Mouse (Mus musculus) cerebellum, postnatal 36 days (tissue): ENCODE measurements around the gene Hoxb6.
A peak's percentile ranks its signal among the peaks of the same experiment; 100 is the strongest.

Experiments used
- DNase-seq, 2 experiments: peaks; one replicate each; pipeline ENCODE4 v3.0.0; 2021 to 2022; ENCODE audit warnings: mixed read lengths in 2 of 2

Gene Hoxb6

DNA sequence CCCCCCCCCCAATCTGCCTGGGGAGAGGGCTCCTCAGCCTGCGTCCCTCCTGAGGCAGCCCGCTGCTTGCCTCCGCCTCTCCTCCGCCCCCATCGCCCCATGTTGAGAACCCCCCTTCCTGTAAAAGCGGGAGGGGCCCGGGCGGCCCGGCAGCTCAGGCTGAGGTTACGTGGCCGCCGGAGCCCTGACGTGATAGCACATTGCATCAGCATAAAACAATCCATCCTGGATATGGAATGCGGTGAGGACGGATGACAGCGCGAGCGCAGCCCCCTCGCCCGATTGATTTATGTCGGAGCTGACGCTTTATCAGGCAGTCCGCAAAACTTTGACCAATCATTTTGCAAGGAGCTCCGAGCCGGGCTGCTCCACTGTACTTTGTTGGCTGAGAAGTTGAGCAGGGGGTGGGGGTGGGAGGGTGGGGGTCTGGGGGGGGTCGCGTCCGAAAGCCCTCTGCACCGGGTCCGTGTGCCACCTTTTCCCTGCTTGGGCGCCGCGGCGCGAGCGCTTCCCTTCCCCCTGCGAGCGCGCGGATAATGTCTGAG, 21.2 kb upstream of the Hoxb6 start, which contains the start of gene Hoxb9:
Hoxb9 (plus strand) TSS at position 462 of the 545 bp plus-strand sequence.
- DNase-seq = no peak

DNA sequence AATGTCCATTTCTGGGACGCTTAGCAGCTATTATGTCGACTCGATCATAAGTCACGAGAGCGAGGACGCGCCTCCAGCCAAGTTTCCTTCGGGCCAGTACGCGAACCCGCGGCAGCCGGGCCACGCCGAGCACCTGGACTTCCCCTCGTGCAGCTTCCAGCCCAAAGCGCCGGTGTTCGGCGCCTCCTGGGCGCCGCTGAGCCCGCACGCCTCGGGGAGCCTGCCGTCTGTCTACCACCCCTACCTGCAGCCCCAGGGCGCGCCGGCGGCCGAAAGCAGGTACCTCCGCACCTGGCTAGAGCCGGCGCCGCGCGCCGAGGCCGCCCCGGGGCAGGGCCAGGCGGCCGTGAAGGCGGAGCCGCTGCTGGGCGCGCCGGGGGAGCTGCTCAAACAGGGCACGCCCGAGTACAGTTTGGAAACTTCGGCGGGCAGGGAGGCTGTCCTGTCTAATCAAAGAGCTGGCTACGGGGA, 20.7 kb upstream of the Hoxb6 start:
- no peak for DNase-seq

DNA sequence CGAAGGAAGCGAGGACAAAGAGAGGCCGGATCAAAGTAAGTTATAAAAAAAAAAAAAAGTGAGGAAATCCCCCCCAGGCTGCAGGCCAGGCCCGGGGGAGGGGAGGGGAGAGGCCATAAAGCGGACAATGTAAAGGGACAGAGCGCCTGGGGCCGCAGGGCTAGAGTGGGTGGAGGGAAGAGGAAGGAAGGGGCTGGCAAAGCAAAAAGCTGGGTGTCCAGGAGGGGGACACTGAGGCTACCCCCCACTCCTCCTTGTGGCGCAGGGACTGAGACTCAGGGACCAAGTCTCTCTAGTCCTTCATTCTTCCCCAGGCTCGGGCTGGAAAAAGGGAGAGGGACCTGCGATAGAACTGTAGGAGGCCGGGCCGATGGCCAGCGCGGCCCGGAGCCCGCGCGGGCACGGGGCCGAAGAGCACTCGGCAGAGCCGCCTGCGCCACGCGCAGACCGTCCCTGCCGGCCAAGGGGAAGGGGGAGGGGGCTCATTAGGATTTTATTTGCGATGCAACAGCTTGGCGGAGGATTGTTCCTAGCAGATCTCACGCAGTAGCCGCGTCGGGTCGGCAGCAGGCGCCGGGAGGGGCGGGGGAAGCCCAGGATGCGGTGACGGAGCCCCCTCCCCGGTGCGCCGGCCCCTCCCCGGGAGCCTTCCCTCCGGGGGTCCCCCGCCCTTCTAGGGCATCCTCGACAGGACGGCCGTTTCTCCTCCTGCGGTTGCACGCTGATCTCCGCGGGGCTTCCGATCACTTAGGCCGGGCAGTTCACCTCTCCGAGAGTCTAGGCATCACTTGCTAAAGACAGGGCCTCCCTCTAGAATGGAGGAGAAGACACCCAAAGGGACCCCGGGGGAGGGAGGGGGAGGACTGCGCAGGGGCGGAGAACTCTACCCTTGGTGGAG, 20.0 kb upstream of the Hoxb6 start:
- no peak for DNase-seq

DNA sequence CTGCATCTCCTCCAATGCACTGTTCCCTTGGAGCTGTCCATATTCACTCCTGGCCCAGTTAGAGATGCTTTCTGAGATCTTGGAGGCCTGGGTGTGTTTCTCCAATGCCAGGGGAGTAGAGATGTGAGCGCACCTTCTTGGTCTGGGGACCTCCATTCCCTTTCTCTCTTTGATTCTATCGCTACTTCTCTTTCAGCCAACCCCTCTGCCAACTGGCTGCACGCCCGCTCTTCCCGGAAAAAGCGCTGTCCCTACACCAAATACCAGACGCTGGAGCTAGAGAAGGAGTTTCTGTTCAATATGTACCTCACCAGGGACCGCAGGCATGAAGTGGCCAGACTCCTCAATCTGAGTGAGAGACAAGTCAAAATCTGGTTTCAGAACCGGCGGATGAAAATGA, 17.8 kb upstream of the Hoxb6 start:
- no peak for DNase-seq

DNA sequence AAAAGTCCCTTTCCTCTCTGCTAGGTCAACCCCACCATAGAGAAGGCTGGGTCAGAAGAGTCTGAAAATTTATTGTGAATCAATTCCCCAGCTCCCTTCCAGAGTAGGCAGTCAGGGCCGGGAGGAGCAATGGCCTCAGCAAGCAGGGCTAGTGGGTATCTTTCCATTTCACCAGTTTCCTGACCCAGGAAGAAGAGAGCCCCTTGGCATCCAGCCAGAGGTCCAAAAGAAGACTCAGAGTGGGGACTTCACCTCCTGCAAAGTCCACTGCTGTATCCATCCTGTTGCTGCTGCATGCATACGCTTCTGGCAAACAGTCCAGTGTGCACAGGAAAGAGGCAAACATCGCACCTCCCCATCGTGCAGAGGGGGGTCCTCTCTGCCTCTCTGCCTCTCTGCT, 16.4 kb upstream of the Hoxb6 start:
- no peak for DNase-seq

DNA sequence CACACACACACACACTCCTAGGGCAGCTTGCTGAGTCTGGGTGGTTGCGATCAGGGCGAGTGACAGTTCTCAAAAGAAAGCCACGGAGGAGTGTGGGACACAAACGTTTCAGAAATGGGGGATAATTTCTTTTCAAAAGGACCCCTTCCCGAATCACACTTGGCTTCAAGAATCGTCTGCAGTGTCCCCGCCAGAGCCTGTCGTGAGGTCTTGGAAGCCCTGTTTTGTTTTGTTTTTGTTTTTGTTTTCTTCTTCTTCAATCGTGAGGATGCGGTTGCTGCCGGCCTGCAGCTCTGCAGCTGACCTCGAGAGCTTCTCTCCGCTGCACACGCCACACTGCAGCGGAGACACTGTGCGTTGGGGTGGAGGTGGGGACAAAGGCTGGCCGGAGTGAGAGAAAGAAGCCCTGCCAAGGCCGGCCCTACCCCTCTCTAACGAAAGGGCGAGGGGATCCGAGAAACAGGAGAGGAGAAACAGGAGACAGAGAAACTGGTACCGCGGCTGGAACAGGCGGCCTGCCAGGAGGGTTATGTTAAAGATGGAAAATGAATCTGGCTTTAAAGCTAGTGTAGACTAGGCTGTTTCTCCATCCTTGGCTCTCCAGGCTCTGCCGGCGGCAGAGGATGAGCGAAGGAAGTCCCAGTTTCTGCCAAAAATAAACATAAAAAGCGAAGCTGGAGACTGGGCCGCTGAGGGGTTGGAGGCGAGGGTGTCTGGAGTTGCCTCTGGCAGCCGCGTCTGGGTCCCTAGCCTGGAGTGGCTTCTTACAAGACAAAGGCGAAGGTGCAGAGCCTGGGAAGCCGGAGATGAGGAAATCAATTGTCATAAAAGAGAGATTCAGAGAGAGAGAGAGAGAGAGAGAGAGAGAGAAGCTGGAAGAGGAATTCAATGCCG, 14.9 kb upstream of the Hoxb6 start:
- no peak for DNase-seq

DNA sequence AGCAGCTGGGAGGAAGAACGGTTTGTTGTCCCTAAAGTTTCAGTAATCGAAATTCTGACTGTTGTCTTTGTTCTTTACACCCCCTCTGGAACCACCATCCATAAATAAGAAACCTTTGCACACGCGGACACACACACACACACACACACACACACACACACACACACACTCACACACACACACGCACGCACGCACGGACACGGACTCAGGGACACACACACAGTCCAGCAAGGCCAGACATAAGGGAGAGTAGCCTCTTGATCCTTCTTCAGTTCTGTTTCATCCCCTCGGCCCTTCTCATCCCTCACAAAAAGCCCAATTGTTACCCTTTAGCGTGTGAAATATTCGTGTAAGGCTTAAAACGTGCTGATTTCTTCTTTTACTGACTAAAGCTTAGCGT, 14.0 kb upstream of the Hoxb6 start:
- DNase-seq = no peak

DNA sequence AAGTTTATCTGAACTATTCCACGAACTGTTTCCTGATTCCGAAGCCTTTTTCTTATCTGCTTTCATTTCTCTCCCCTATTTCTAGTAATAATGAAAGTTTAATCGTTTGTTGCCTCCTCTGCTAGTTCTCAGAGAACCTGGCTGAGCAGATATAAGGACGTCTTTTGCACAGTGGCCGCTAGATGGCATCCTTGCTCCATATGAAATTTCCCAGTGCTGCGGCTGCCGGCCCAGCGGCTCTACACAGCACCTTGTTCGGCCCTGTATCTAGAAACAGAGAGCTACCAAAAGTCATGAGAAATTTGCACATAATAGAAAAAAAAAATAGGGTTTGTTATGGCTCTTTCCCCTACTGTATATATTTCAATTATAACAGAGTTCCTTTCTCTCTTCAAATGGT, 13.5 kb upstream of the Hoxb6 start:
- peak; percentile 82 to 88 for DNase-seq

DNA sequence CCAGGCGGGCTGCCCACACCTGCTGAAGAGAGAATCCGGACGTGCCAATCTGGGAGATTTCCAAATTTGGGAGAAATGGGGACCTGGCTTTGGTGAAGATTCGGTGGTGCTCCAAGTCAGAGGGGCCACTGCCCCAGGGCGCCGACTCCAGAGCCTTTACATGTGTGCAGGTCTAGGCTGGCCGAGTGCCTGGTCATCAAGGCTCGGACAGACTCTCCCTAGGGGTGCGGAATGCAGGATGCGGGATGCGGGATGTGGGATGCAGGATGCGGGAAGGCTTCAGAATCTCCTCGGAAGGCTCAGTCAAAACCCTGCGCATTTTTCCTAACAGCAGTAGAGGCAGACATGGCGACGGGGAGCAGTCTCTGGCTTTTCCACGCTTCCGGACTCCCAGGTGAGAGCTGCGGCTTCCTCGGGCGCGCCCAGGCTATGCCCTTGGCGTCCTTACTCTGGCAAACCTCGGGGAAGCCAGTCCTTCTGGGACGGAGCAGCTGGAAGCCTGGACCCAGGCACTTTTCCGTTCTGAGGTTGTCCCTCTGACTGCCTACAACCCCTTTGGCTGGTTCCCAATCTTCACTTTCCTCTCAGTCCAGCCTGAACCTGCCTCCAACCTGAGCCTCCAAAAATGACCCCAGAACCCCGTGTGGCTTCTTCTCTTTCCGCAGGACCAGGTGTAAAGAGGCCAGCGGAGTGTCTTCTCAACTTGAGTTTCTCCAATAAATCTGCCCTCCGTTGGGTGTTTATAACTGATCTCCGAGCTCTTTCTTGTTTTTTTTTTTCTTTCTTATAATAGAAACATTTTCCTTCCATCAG, 12.6 kb upstream of the Hoxb6 start:
- no peak for DNase-seq

DNA sequence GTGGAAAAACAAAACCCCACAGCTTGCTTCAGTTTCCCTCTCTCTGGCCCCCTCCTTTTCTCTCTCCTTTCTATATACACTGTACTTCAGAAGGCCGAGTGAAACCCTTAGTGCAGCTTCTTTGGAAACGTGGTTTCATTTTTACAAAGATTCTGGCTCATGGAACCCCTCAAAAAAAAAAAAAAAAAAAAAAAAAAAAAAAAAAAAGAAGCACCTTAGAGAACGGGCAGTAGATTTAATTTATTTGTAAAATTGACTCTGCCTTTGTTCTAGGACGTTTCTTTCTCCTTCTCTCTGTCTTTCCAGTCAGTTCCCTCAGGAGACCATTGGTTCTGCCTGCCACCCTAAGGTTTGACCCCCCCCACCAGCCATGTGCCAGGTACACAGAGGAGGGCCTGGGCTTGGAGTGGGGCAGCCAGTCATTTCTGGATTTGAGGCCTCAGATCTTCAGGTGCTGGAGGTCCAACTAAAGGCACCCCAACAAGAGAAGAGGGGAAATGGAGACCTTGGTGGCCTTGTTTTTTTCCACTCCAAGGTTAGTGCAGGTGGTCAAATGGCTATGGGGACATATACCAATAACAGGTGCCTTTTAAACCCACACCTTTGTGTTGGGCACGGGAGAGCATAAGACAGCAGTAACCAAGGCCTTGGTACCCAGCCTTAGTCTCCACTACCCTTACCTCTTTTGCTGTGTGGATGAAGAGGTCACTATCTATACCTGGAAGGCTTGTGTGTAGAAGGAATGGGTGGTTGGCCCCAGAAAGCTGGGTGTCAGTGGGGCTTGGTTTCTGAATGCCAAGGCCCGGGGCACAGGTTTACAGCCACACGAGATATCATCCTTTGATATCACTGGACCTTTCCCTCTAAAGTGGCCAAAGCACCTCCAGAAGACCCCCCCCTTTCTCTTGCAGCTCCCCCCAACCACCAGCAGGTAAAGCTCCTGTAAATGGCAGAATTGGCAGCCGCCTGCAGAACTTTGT, 11.6 kb upstream of the Hoxb6 start:
- no peak for DNase-seq

DNA sequence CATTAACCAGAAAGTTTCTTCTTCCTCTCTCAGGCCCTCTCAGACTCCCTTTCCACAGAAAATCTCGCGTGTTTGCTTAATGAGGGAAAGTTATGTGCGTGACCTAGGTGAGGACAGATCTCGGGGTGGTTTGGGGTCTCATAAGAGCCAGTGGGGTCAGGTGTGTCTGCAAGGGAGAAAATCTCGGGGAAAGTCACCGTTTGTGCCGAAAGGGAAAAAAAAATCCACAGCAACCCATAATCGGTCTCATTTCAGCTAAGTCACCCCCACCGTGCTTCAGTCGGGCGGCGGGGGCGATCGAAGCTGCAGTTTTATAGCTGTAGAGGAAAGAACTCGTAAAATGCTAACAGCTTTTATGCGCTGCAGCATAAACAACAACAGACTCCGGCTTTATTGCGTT, 10.9 kb upstream of the Hoxb6 start:
- no peak for DNase-seq

DNA sequence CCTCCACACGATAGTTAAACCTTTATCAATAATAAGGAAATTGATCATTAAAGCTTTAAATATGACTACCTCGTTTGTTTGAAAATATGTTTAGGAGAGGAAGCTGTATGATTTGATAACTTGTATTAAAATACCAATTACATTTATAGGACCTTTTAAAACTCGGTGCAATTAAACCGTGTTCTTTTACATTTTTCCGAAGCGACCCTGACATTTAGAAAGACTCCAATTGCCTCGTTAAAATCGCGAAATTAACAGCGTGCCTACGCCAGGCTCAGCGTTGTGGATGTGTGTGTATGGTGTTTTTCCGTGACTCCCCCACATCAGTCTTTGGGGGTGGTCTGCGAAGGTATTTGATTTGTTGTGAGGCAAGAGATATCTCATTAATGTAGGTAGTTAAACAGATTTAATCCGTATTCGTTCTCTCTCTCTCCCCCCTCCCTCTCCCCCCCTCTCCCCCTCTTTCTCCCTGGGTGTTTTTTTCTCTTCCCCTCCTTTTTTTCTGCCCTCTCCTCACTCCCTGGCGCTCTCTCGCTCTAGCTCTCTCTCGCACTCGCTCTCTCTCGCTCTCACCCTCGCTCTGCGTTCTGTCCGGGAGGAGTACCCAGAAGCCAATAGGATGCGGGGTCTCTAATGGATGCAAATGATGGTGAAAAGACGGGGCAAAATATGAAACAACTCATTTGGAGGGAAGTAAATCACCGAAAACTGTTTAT, 10.3 kb upstream of the Hoxb6 start, which contains the start of gene Hoxb8:
Hoxb8 (plus strand) TSS at position 51 of the 716 bp plus-strand sequence.
- DNase-seq = no peak

DNA sequence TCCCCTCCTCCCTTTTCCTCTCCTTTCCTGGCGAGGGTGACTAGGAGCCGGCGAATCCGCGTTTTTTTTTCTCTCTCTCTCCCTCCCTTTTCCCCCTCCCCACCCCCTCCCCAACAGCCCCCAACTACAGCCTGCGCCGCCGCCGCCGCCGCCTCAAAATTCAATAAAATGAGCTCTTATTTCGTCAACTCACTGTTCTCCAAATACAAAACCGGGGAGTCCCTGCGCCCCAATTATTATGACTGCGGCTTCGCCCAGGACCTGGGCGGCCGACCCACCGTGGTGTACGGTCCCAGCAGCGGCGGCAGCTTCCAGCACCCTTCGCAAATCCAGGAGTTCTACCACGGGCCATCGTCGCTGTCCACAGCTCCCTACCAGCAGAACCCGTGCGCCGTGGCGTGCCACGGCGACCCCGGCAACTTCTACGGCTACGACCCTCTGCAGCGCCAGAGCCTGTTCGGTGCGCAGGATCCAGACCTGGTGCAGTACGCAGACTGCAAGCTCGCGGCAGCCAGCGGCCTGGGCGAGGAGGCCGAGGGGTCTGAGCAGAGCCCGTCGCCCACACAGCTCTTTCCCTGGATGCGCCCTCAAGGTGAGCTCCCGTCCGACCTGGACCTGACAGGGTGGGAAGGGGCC, 9.4 kb upstream of the Hoxb6 start:
- no peak for DNase-seq

DNA sequence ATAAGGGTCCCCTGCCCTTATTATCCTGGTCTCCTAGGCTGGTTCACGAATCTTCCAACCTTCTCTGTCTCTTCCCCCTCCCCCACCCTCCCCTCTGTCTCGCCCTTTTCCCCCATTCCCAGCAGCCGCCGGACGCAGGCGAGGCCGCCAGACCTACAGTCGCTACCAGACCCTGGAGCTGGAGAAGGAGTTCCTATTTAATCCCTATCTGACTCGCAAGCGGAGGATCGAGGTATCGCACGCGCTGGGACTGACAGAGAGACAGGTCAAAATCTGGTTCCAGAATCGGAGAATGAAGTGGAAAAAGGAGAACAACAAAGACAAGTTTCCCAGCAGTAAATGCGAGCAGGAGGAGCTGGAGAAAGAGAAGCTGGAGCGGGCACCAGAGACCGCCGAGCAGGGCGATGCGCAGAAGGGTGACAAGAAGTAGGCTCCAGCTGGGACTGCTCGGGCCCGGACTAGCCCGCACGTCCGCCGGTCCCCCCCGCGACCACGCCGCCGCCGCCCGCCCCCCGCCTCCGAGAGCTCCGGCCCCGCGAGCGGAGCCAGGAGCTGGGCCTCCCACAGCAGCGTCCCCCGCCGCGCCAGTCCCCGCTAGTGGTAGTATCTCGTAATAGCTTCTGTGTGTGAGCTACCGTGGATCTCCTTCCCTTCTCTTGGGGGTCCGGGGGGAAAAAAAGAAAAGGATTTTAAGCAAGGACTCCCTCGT, 8.1 kb upstream of the Hoxb6 start:
- no peak for DNase-seq

DNA sequence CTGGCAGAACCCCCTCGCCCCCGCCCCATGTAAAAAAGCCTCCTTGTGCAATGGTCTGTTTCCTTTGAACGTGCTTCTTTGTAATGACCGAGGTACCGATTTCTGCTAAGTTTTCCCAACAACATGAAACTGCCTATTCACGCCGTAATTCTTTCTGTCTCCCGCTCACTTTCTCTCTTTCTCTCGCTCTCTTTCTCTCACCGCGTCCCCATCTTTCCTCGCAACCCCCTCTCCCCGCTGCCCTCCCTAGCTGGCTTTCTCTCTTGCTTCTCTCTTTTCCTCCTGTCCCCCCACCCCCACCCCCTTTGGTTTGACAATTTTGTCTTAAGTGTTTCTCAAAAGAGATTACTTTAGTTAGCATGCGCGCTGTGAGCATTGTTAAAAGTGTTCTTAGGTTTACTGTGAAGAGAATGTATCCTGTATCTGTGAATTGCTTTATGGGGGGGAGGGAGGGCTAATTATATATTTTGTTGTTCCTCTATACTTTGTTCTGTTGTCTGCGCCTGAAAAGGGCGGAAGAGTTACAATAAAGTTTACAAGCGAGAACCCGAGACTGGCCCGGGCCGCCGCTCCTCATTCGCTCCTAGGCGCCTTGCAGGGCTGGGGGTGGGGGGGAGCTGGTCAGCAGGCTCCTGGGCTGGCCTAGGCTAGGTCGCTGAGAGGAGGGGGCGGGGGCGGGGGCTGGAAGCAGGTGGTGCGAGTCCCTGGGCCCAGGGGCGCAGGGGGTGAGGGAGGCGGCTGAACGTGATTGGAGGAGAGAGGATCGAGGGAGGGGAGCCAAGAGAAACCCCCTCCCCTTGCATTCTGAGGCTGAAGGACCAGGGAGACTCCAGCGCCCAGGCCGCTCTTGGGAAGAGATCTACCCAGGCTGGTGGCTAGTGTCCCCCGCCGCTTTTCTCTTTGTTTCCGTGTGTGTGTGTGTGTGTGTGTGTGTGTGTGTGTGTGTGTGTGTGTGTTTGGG, 7.2 kb upstream of the Hoxb6 start:
- DNase-seq = no peak

DNA sequence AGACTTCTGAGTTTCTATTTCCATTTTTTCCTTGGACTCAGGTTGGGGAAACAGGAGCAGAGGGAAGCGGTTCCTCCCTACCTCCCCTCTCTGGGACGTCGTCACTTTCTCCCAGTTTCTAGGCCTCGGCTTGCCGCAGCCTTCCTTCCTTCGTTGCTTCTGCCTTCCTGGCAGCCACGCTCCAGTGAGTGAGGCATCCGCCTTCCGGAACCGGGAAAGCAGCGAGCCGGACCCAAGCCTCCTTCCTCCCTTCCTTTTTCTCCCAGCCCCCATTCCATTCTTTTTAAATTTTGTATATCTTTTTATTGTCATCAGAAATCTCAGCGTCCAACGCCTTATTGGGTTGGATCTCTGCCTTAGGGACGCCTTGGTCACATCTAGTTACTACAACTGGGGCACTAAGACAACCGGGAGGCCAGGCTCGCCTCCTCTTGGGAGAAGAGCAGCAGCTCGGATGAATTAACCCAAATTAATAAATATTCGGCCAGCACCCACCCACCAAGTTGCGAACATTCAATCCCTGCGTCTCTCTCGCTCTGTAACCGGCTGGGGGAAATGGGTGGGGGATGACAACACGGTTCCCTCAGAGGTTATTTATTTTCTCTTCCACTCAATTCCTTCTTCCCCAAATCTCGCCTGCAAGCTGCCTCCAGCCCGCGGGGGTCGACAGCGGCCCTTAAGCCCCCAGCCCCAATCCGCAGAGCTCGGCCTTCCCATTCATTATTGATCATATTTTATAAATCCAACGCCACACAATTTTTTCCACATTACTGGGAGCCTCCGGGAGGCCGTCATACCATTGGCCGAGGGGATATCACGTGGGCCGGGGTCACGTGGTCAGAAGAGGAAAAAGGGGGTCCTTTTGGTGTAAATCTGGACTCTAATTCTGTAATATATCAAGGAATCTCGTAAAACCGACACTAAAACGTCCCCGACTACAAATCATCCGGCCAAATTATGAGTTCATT, 6.2 kb upstream of the Hoxb6 start, which contains the start of gene Hoxb7:
Hoxb7 (plus strand) TSS at position 853 of the 968 bp plus-strand sequence.
- no peak for DNase-seq
